Mouse (Mus musculus): Measurements from ENCODE around the gene Elac2. TPM values are rescaled to one million over a fixed set of nuclear protein-coding genes. Genes with fewer than 3 reads are reported as not detected.

The Elac2 gene
- polyA plus RNA-seq, 1 experiment from 2014 or later = 7.1 TPM

- Histone ChIP-seq H3K27ac (ENCODE audit: low read depth, low read length) (no peak overlapping the region), H3K9me3 (ENCODE audit: control insufficient read depth) (no peaks in the 10 kb centered on the region), H3K9ac (ENCODE audit: low read depth, low read length) (no peak overlapping the region), H3K27me3 (replicated peaks; ENCODE audit: control insufficient read depth, insufficient read depth, low read length) (no peaks in the 10 kb centered on the region), H3K4me2 (replicated peaks; ENCODE audit: low read depth) (peak overlapping the region; percentile 50), H3K4me1 (replicated peaks; ENCODE audit: control insufficient read depth, insufficient read depth, low read length) (no peaks in the 10 kb centered on the region), H3K4me3 (ENCODE audit: low read depth, low read length) (no peak overlapping the region), H3K36me3 (ENCODE audit: control insufficient read depth, insufficient read depth) (no peaks in the 10 kb centered on the region)
- ATAC-seq = no peak
- TF ChIP-seq CTCF (IDR thresholded peaks at IDR 0.05; ENCODE audit: low read depth) = no peak
- 9% methylated on average over 16 of the region's 16 CpGs for WGBS
Measured at GRCm38 (mm10) chr11:64956962-64957729, 21.7 kb upstream of the Elac2 start.

DNA sequence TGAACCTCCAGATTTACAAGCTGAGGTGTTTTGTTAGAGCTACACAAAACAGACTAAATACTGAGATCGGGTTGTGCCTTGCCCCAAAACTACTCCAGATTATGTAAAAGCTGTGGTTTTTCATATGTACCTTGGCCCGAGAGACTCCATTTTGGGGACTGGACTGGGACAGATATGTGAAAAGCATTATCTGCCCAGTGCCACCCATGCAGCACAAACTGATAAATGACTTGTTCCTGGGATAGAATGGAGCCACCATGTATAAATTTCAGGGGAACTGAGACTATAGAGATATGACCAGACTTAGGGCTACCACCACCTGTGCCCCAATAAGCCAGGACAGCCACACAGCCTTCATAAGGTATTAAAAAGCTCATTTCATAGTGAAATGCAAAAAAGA is 16.2 kb upstream of the Elac2 start:
- Histone ChIP-seq H3K27ac (ENCODE audit: low read depth, low read length) (no peak overlapping the region), H3K36me3 (ENCODE audit: control insufficient read depth, insufficient read depth) (no peaks in the 10 kb centered on the region), H3K4me2 (replicated peaks; ENCODE audit: low read depth) (no peak overlapping the region), H3K9me3 (ENCODE audit: control insufficient read depth) (no peaks in the 10 kb centered on the region), H3K27me3 (replicated peaks; ENCODE audit: control insufficient read depth, insufficient read depth, low read length) (no peaks in the 10 kb centered on the region), H3K4me3 (ENCODE audit: low read depth, low read length) (no peak overlapping the region), H3K4me1 (replicated peaks; ENCODE audit: control insufficient read depth, insufficient read depth, low read length) (no peaks in the 10 kb centered on the region), H3K9ac (ENCODE audit: low read depth, low read length) (no peak overlapping the region)
- no peak for TF ChIP-seq CTCF (IDR thresholded peaks at IDR 0.05; ENCODE audit: low read depth)
- WGBS = 93% methylated on average over 2 of the region's 2 CpGs
- no peak for ATAC-seq

DNA sequence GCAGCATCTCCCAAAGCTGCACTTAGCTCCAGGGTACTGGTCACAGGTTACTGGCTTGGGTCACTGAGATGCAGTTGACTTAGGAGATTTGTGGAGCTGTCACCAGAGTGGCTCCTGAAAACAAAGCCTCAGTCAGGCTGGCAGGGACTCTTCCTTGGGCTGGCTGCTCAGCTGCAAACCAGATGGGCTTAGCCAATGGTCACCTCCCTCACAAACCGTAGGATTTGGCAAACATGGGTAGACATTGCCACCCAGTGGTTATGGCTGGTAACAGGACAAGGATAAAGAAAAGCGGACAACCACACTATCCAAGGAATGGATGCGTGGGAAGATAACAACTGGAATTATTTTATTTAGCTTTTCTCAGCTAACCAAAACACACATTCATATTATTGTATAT is 10.3 kb upstream of the Elac2 start:
- Histone ChIP-seq H3K4me2 (replicated peaks; ENCODE audit: low read depth) (no peak overlapping the region), H3K9me3 (ENCODE audit: control insufficient read depth) (no peaks in the 10 kb centered on the region), H3K4me3 (ENCODE audit: low read depth, low read length) (no peak overlapping the region), H3K4me1 (replicated peaks; ENCODE audit: control insufficient read depth, insufficient read depth, low read length) (no peaks in the 10 kb centered on the region), H3K27me3 (replicated peaks; ENCODE audit: control insufficient read depth, insufficient read depth, low read length) (no peaks in the 10 kb centered on the region), H3K27ac (ENCODE audit: low read depth, low read length) (no peak overlapping the region), H3K9ac (ENCODE audit: low read depth, low read length) (no peak overlapping the region), H3K36me3 (ENCODE audit: control insufficient read depth, insufficient read depth) (no peaks in the 10 kb centered on the region)
- peak; percentile 93 for TF ChIP-seq CTCF (IDR thresholded peaks at IDR 0.05; ENCODE audit: low read depth)
- peak; percentile 28; the same call in 1 of the 2 replicates for ATAC-seq
- WGBS = 7% methylated on average over 3 of the region's 3 CpGs

DNA sequence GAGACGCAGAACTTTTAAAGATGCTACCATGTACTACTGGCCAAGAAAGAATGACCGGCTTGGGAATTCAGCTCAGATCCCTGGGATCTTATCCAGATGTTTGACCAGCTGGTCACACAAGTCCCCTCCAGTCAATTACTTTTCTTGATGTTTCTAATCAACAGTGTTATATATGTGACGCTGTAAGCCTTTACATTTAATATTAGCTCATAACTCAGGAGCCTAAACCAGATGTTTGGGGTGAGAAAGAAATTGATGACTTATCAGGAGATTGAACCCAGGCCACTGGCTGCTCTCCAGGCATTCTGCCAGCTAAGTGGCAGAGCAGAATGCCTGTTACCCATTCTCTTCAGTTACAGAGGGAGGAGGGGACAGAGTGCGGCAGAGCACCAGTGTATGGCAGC is 9.9 kb upstream of the Elac2 start:
- 50% methylated on average over 4 of the region's 4 CpGs for WGBS
- H3K9me3 ChIP-seq (ENCODE audit: control insufficient read depth) = no peaks in the 10 kb centered on the region
- H3K27ac ChIP-seq (ENCODE audit: low read depth, low read length) = no peak overlapping the region
- no peaks in the 10 kb centered on the region for H3K27me3 ChIP-seq (replicated peaks; ENCODE audit: control insufficient read depth, insufficient read depth, low read length)
- H3K4me3 ChIP-seq (ENCODE audit: low read depth, low read length) = no peak overlapping the region
- no peak for ATAC-seq
- H3K4me1 ChIP-seq (replicated peaks; ENCODE audit: control insufficient read depth, insufficient read depth, low read length) = no peaks in the 10 kb centered on the region
- H3K36me3 ChIP-seq (ENCODE audit: control insufficient read depth, insufficient read depth) = no peaks in the 10 kb centered on the region
- no peak overlapping the region for H3K9ac ChIP-seq (ENCODE audit: low read depth, low read length)
- no peak for TF ChIP-seq CTCF (IDR thresholded peaks at IDR 0.05; ENCODE audit: low read depth)
- H3K4me2 ChIP-seq (replicated peaks; ENCODE audit: low read depth) = no peak overlapping the region

GRCm38 (mm10) chr11:64971471-64971988 is 7.3 kb upstream of the Elac2 start:
- TF ChIP-seq CTCF (IDR thresholded peaks at IDR 0.05; ENCODE audit: low read depth) = no peak
- Histone ChIP-seq H3K27ac (ENCODE audit: low read depth, low read length) (no peak overlapping the region), H3K4me2 (replicated peaks; ENCODE audit: low read depth) (no peak overlapping the region), H3K4me1 (replicated peaks; ENCODE audit: control insufficient read depth, insufficient read depth, low read length) (no peaks in the 10 kb centered on the region), H3K4me3 (ENCODE audit: low read depth, low read length) (no peak overlapping the region), H3K9me3 (ENCODE audit: control insufficient read depth) (no peaks in the 10 kb centered on the region), H3K9ac (ENCODE audit: low read depth, low read length) (no peak overlapping the region), H3K27me3 (replicated peaks; ENCODE audit: control insufficient read depth, insufficient read depth, low read length) (no peaks in the 10 kb centered on the region), H3K36me3 (ENCODE audit: control insufficient read depth, insufficient read depth) (no peaks in the 10 kb centered on the region)
- 71% methylated on average over 3 of the region's 3 CpGs for WGBS
- ATAC-seq = no peak

- Histone ChIP-seq H3K27me3 (replicated peaks; ENCODE audit: control insufficient read depth, insufficient read depth, low read length) (no peaks in the 10 kb centered on the region), H3K27ac (ENCODE audit: low read depth, low read length) (no peak overlapping the region), H3K36me3 (ENCODE audit: control insufficient read depth, insufficient read depth) (no peaks in the 10 kb centered on the region), H3K4me3 (ENCODE audit: low read depth, low read length) (no peak overlapping the region), H3K9me3 (ENCODE audit: control insufficient read depth) (no peaks in the 10 kb centered on the region), H3K9ac (ENCODE audit: low read depth, low read length) (no peak overlapping the region), H3K4me1 (replicated peaks; ENCODE audit: control insufficient read depth, insufficient read depth, low read length) (no peaks in the 10 kb centered on the region), H3K4me2 (replicated peaks; ENCODE audit: low read depth) (no peak overlapping the region)
- 72% methylated on average over 2 of the region's 2 CpGs for WGBS
- no peak for ATAC-seq
- TF ChIP-seq CTCF (IDR thresholded peaks at IDR 0.05; ENCODE audit: low read depth) = no peak
Measured at GRCm38 (mm10) chr11:64972418-64972817, 6.4 kb upstream of the Elac2 start.

Data from intestine, postnatal 0 days (tissue).